Mouse (Mus musculus): ENCODE results near the gene Adgrl2. TPM values are rescaled to one million over a fixed set of nuclear protein-coding genes. Genes with fewer than 3 reads are reported as not detected.
A peak's percentile ranks its signal among the peaks of the same experiment; 100 is the strongest.

Gene Adgrl2
- polyA plus RNA-seq, 1 experiment from 2014 or later = 33.3 TPM

DNA sequence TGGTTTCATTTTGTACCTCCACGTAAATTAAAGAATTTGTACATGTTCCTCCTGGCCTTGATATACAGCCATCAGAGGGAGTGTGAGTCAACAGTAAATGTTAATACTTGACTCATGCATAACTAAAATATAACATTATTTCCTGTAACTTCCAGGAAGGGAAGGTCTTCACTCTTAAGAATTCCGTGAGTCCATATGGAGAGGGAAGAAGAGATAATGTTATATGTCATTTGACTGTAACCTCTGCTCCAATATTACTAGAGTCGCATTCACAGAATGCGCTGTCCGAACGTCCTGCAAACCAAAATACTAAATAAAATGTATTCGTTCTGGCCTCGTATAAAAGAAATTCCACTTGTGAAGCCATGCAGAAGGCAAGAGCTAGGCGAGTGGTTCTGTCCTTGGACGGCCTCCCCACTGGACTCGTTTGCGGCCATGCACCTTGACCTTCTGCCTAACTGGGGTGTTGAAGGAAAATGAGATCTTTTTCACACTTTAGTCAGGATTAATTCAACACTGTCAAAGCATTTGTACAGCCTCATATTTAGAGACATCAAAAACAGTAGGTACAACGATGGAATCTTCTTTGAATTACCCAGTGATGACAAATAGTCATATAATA is 68.3 kb downstream of the Adgrl2 start:
- no peaks in the 10 kb centered on the region for H3K27me3 ChIP-seq
- peak overlapping the region; percentile 50 for H3K4me2 ChIP-seq
- no peak overlapping the region for H3K4me3 ChIP-seq
- peaks cover 40% of the 10 kb centered on the region for H3K4me1 ChIP-seq (replicated peaks)
- ATAC-seq (replicated peaks; ENCODE audit: insufficient number of reproducible peaks, insufficient read depth, low FRiP score, low read depth) = no peak
- H3K36me3 ChIP-seq = no peaks in the 10 kb centered on the region
- no peak overlapping the region for H3K27ac ChIP-seq
- H3K9ac ChIP-seq = no peak overlapping the region
- WGBS = 78% methylated on average over 13 of the region's 13 CpGs
- no peaks in the 10 kb centered on the region for H3K9me3 ChIP-seq (replicated peaks)

DNA sequence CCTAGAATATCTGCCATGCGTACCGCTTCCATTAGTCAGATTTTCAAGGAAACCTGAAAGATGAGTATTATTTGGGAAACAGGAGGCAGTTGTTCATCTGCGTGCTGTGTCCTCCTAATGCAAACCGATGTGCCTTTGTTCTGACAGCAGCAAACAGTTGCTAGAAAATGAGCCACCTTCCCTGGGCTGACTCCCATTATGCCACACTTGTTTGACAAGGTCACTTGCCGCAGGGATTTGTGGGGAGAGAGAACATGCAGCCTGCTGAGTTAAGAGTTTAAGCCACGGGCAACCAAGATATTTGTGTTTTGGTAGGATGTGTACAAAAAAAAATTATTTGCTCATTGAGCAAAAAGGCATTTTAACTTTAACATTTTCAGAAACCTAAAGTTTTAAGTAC is 69.5 kb downstream of the Adgrl2 start:
- WGBS = 60% methylated on average over 6 of the region's 6 CpGs
- no peaks in the 10 kb centered on the region for H3K27me3 ChIP-seq
- no peak for ATAC-seq (replicated peaks; ENCODE audit: insufficient number of reproducible peaks, insufficient read depth, low FRiP score, low read depth)
- no peak overlapping the region for H3K27ac ChIP-seq
- no peaks in the 10 kb centered on the region for H3K36me3 ChIP-seq
- no peak overlapping the region for H3K4me3 ChIP-seq
- H3K9ac ChIP-seq = no peak overlapping the region
- no peak overlapping the region for H3K4me2 ChIP-seq
- no peaks in the 10 kb centered on the region for H3K9me3 ChIP-seq (replicated peaks)
- peaks cover 38% of the 10 kb centered on the region for H3K4me1 ChIP-seq (replicated peaks)

DNA sequence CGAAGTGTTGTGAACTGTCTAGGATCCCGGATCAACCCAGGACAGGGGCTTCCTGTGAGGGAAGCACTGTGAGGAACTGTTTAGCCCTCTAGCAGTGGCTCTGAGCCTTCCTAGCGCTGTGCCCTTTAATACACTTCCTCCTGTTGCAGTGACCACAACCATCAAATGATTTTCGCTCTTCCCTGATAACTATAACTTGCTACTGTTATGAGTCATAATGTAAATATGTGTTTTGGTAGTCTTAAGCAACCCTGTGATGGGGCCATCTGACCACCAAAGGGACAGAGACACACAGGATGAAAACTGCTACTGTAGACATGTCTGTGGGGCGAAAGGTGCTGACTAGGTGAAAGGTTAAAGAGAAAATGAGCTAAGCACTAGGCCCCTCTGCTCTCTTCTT is 71.9 kb downstream of the Adgrl2 start:
- H3K27me3 ChIP-seq = no peaks in the 10 kb centered on the region
- WGBS = 60% methylated on average over 5 of the region's 5 CpGs
- no peak overlapping the region for H3K4me3 ChIP-seq
- H3K9me3 ChIP-seq (replicated peaks) = no peaks in the 10 kb centered on the region
- peaks cover 38% of the 10 kb centered on the region for H3K4me1 ChIP-seq (replicated peaks)
- H3K36me3 ChIP-seq = no peaks in the 10 kb centered on the region
- H3K4me2 ChIP-seq = no peak overlapping the region
- H3K27ac ChIP-seq = no peak overlapping the region
- ATAC-seq (replicated peaks; ENCODE audit: insufficient number of reproducible peaks, insufficient read depth, low FRiP score, low read depth) = no peak
- no peak overlapping the region for H3K9ac ChIP-seq

DNA sequence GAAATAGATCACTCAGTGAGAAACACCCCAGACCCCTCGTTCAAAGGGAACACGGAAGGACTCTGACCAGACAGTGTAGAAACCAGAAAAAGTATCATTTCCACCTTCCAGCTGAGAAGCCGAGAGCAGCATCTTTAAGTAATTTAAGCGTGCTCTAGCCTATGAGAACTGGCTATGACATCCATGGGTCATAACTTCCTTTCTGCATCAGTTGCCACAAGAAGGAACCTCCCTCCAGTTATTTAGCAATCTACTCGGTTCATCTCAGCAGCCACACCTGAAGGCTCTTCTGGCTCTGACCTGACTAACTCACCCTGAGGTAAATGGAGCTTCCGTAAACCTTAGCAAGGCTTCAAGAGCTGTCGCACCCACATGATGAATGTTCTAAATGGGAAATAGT is 72.5 kb downstream of the Adgrl2 start:
- WGBS = 71% methylated on average over 7 of the region's 7 CpGs
- H3K27me3 ChIP-seq = no peaks in the 10 kb centered on the region
- H3K4me2 ChIP-seq = no peak overlapping the region
- peaks cover 37% of the 10 kb centered on the region for H3K4me1 ChIP-seq (replicated peaks)
- ATAC-seq (replicated peaks; ENCODE audit: insufficient number of reproducible peaks, insufficient read depth, low FRiP score, low read depth) = no peak
- no peak overlapping the region for H3K27ac ChIP-seq
- no peaks in the 10 kb centered on the region for H3K36me3 ChIP-seq
- no peaks in the 10 kb centered on the region for H3K9me3 ChIP-seq (replicated peaks)
- H3K4me3 ChIP-seq = no peak overlapping the region
- H3K9ac ChIP-seq = no peak overlapping the region

DNA sequence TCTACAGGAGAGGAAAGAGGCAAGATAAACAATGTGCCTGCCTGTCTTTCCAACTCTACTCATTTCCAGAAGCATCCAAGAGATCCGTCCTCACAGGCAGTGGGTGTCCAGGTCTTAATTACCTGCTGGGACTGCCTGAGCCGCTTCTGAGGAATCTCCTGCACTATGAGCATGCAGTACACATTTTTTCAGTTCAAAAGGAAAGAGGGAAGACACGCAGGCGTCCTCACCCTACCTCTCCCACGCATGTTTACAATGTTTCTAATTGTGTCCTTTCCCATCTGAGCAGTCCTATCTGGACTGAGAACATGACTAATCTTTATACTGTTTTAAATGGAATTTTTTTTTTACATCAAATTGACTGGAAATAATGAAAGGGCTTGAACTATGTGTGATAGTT is 74.1 kb downstream of the Adgrl2 start:
- Histone ChIP-seq H3K27me3 (no peaks in the 10 kb centered on the region), H3K9ac (no peak overlapping the region), H3K4me2 (no peak overlapping the region), H3K36me3 (no peaks in the 10 kb centered on the region), H3K4me3 (no peak overlapping the region), H3K4me1 (replicated peaks) (peaks cover 28% of the 10 kb centered on the region), H3K27ac (no peak overlapping the region), H3K9me3 (replicated peaks) (no peaks in the 10 kb centered on the region)
- ATAC-seq (replicated peaks; ENCODE audit: insufficient number of reproducible peaks, insufficient read depth, low FRiP score, low read depth) = no peak
- WGBS = 53% methylated on average over 5 of the region's 5 CpGs

DNA sequence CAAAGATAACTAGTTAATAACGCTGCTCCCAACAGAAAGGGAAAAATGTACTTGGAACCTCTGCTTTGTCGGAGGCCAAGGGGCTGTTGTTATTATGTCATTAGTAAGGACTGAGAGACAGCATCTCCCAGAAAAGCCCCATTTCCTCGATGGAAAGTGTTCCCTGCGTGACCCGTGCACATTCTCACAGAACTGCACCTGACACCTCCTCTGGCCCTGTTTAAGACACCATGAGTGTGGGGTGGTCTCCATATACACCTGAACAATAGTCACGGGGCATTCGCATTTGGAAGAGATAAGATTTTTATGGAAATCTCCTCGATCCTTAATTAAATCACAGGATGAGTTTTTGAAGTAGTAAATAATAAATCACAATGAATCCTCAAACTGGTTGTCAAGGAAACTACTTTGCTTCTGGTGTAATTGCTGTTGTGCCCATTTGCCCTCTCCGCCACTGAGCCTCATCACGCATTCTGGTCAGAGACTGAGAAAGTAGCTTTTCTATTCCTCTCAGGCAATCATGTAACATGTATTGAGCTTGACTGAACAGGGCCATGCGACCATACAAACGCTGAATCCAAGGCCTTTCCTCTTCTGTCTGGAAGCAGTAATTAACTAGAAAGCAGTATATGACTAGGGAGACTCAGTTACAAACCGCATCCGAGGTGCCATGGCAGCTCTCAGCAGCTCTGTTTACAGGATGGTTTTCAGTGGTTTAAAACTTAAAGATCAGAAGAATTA is 77.2 kb downstream of the Adgrl2 start:
- H3K36me3 ChIP-seq = no peaks in the 10 kb centered on the region
- H3K4me1 ChIP-seq (replicated peaks) = peaks cover 16% of the 10 kb centered on the region
- ATAC-seq (replicated peaks; ENCODE audit: insufficient number of reproducible peaks, insufficient read depth, low FRiP score, low read depth) = no peak
- H3K4me2 ChIP-seq = no peak overlapping the region
- 80% methylated on average over 14 of the region's 14 CpGs for WGBS
- H3K27me3 ChIP-seq = no peaks in the 10 kb centered on the region
- H3K4me3 ChIP-seq = no peak overlapping the region
- no peaks in the 10 kb centered on the region for H3K9me3 ChIP-seq (replicated peaks)
- H3K9ac ChIP-seq = no peak overlapping the region
- no peak overlapping the region for H3K27ac ChIP-seq

DNA sequence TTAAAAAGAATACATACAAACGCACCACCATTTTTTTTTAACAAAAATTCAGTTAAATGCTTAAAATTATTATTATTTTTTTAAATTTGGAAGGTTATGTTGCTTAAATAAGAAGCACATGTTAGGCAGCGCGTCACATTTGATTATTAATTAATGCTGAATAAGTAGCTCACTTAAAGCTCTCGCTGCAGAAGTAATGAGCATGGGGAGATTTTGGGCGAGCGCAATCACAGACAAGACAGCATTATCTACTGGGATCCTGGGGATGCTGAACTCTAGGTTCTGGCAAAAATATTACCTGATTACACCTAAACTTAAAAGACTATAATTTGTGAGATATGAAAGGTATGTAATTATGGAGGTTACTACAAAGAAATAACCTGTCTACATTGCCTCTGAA is 77.8 kb downstream of the Adgrl2 start:
- H3K4me2 ChIP-seq = no peak overlapping the region
- no peaks in the 10 kb centered on the region for H3K36me3 ChIP-seq
- WGBS = 87% methylated on average over 6 of the region's 6 CpGs
- H3K4me1 ChIP-seq (replicated peaks) = peaks cover 16% of the 10 kb centered on the region
- no peak for ATAC-seq (replicated peaks; ENCODE audit: insufficient number of reproducible peaks, insufficient read depth, low FRiP score, low read depth)
- H3K27ac ChIP-seq = no peak overlapping the region
- H3K9ac ChIP-seq = no peak overlapping the region
- no peaks in the 10 kb centered on the region for H3K9me3 ChIP-seq (replicated peaks)
- no peak overlapping the region for H3K4me3 ChIP-seq
- H3K27me3 ChIP-seq = no peaks in the 10 kb centered on the region

DNA sequence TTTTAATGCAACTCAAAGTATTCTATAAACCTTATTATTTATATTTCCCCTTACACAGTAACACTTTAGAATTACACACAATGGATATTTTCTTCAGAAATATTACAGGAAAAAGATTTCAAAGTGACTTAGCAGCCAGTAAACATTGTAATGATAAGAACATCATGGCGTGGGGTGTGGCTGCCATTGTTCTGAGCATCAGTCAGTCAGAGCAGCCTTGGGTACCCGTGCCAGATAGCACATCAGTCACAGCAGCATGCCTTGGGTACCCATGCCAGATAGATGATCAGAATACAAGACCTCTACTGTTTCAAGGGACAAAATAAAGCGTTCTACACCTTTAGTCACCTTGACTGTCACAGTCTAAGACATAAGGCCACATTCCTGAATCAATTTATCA is 82.5 kb downstream of the Adgrl2 start:
- H3K27ac ChIP-seq = no peak overlapping the region
- H3K4me3 ChIP-seq = no peak overlapping the region
- H3K27me3 ChIP-seq = no peaks in the 10 kb centered on the region
- no peaks in the 10 kb centered on the region for H3K9me3 ChIP-seq (replicated peaks)
- H3K36me3 ChIP-seq = no peaks in the 10 kb centered on the region
- no peak overlapping the region for H3K9ac ChIP-seq
- ATAC-seq (replicated peaks; ENCODE audit: insufficient number of reproducible peaks, insufficient read depth, low FRiP score, low read depth) = no peak
- WGBS = 64% methylated on average over 3 of the region's 3 CpGs
- H3K4me2 ChIP-seq = no peak overlapping the region
- peaks cover 31% of the 10 kb centered on the region for H3K4me1 ChIP-seq (replicated peaks)

DNA sequence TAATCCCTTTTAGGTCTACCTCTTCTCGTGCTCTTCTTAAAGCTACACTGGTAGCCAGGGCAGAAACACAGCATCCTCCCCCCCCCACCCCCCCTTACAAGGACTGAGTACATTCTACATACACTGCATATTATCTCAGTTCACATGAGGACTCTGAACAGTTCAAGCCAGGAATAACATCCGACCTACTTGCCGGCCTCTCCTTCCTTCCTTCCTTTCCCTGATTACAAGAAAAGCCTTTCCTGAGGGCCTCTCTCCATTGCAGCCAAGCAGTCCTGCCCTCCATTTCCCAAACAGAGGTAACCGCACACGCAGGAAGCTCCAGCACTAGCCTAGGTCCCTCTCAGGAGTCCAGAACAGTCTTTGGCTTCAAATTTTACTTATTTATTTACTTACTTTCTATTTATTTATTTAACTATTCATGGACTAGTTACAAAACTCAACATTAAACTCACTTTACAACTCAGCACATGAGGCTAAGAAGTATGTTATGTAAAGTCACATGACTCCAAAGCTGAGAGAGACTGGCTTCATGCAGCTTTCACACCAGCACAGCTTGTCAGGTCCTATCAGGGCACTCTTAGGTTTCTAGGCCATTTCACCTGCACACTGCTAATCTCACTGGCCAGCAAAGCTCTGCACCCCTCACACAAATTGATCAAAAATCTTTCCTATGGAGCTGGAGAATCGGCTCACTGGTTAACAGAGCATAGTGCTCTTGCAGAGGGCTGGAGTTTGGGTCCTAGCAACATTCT is 83.2 kb downstream of the Adgrl2 start:
- peak; percentile 69 for ATAC-seq (replicated peaks; ENCODE audit: insufficient number of reproducible peaks, insufficient read depth, low FRiP score, low read depth)
- Histone ChIP-seq H3K9ac (no peak overlapping the region), H3K4me3 (no peak overlapping the region), H3K27me3 (no peaks in the 10 kb centered on the region), H3K9me3 (replicated peaks) (no peaks in the 10 kb centered on the region), H3K4me1 (replicated peaks) (peaks cover 31% of the 10 kb centered on the region), H3K27ac (peak overlapping the region; percentile 43), H3K4me2 (no peak overlapping the region), H3K36me3 (no peaks in the 10 kb centered on the region)
- WGBS = 37% methylated on average over 6 of the region's 6 CpGs

DNA sequence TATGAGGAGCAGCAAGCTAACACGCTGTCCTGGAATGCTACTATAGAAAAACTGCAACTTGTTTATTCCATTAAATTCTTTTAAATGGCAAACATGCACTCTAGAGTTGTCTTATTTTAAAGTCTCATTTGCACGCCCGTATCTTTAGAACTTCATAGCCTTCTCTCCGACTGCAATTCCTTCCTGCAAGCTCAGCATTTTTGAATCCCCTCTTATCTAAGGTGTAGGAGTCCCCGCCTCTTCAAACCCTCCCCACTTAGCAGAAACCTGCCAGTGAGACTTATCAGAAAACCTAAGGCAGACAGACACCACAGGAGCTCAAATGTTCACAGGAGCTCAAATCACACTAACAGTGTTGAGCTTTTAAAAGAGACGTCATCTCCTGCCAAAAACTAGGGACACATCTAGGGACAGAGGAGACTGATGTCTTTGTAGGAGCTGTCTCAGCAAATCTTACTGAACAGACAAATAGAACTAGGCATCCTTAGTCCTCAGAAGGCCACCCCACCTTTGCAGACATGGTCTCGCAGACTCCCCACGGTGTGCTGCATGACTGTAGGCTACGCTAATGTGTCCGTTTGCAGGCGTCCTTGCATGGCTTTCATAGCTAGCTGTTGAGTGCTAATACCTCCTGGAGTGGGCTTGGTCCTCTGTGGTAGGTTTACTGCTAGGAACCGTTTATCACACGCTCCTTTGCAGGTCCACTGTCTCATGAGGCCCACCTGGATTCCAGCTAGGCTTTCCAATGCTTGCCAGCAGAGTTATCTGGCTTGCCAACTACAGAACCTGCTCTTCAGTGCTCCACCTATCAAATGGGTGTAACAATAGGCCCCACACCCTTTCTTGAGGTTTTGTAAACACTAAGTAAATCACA is 84.2 kb downstream of the Adgrl2 start:
- Histone ChIP-seq H3K4me1 (replicated peaks) (peaks cover 31% of the 10 kb centered on the region), H3K4me2 (no peak overlapping the region), H3K4me3 (no peak overlapping the region), H3K27ac (0 out of 2 replicates have a peak overlapping the region, but pooled peaks have one; percentile 26), H3K9ac (no peak overlapping the region), H3K27me3 (no peaks in the 10 kb centered on the region), H3K9me3 (replicated peaks) (no peaks in the 10 kb centered on the region), H3K36me3 (no peaks in the 10 kb centered on the region)
- 51% methylated on average over 13 of the region's 13 CpGs for WGBS
- no peak for ATAC-seq (replicated peaks; ENCODE audit: insufficient number of reproducible peaks, insufficient read depth, low FRiP score, low read depth)

DNA sequence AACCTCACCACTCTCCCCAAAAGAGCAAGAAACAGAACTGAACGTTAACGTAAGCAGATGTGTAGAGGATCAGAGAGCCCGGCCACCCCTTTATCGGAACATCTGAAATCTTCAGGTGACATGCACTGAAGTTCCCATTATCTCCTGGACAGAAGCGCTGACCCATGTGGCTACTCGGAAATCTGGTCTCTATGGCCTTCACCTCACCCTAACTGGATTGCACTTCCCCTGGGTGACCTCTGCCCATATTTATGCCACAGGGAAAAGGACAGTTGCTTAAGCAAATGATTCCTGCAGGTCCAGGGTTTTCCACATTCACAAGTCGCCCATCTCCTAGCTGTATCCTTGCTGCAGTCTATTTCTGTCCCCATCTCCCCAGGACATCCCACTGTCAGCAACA is 84.9 kb downstream of the Adgrl2 start:
- 69% methylated on average over 7 of the region's 7 CpGs for WGBS
- Histone ChIP-seq H3K4me1 (replicated peaks) (peaks cover 31% of the 10 kb centered on the region), H3K9me3 (replicated peaks) (no peaks in the 10 kb centered on the region), H3K4me2 (no peak overlapping the region), H3K36me3 (no peaks in the 10 kb centered on the region), H3K9ac (no peak overlapping the region), H3K4me3 (no peak overlapping the region), H3K27me3 (no peaks in the 10 kb centered on the region), H3K27ac (no peak overlapping the region)
- no peak for ATAC-seq (replicated peaks; ENCODE audit: insufficient number of reproducible peaks, insufficient read depth, low FRiP score, low read depth)

All from heart, embryonic 15.5 days (tissue).